Mouse (Mus musculus): ENCODE data around the gene Yy1.

GRCm38 (mm10) chr12:108820461-108820860, 27.7 kb downstream of the Yy1 start:
- TF ChIP-seq CTCF (IDR thresholded peaks at IDR 0.05; ENCODE audit: extremely low read depth, insufficient read depth, low read length) (no peak), POLR2A (IDR thresholded peaks at IDR 0.05; ENCODE audit: extremely low read depth, insufficient read depth, low read length) (no peak)

Data from cortical plate, adult 2 months (tissue).